Mouse (Mus musculus): ENCODE data around the gene Ccdc12.

The Ccdc12 gene

DNA sequence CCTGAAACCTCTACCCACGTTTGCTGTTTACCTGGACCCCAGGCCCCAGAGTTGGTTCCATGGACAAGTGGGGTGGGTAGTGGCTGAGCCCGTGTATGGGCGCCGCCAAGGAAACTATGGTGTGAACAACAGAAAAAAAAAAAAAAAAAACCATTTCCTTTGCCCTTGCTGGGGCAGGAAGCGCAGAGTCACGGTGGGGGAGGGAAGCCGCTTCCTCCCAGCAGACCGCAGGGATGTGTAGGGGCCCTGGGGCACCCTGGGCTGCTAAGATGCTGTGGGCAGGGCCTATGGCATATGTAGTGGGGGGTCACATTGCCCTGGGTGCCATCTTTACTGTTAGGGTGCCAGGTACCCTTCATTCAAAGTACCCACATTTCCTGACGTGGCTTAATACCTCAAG lies 11.1 kb upstream of the Ccdc12 start:
- no peak for DNase-seq (ENCODE audit: low spot score in 2 of 2)

DNA sequence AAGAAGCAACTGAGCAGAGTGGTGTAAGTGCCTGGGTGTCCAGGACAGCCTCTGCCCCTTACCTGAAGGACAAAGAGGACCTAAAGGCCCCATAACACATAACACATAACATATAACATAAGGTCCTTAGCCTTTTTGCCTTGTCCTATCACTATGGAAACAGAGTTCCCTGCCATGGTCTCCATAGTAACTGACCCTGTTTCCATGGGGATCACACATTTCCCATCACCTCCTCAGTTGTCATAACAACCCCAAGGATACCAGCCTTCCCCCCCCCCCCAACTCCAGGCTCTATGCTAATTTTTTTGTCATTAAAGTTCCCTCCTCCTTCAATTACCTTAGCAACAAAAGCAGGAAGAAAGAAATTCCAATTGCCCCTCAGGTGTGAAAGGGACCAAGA lies 6.5 kb upstream of the Ccdc12 start:
- DNase-seq (ENCODE audit: low spot score in 2 of 2): no peak

DNA sequence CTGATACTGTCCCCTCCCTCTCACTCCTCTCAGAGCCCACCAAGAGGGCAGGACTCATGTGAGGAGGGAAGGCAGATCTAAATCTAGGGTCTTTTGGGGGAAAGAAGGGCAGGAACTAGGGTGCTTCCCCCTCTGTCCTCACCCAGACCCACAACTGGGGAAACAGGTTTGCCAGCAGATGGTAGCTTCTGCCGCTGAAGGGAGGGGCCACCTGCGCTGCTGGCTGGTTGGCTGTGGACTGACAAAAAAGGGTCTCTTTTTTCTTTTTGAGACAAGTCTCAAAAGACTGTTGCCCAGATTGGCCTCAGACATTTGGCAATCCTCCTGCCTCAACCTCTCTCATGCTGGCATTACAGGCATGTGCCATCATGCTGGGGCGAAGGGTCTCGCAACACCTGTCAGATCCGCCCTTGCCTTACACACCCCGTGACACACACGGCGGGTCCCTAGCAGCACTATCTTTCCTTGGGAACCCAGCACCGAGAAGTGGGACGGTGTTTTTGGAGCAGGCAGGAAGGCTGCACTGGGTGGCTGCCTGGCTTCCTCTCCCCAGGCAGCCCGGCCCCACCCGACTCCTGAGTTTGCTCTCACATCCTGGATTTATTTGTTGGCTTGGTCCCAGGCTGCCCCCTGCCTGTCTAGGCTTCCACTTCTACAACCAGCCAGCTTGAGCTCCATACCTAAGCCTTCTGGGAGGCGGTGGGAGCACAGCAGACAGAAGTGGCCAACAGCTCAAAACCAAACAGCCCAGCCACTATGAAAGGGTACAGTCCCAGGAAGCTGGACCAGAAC lies 4.2 kb upstream of the Ccdc12 start:
- no peak for DNase-seq (ENCODE audit: low spot score in 2 of 2)

DNA sequence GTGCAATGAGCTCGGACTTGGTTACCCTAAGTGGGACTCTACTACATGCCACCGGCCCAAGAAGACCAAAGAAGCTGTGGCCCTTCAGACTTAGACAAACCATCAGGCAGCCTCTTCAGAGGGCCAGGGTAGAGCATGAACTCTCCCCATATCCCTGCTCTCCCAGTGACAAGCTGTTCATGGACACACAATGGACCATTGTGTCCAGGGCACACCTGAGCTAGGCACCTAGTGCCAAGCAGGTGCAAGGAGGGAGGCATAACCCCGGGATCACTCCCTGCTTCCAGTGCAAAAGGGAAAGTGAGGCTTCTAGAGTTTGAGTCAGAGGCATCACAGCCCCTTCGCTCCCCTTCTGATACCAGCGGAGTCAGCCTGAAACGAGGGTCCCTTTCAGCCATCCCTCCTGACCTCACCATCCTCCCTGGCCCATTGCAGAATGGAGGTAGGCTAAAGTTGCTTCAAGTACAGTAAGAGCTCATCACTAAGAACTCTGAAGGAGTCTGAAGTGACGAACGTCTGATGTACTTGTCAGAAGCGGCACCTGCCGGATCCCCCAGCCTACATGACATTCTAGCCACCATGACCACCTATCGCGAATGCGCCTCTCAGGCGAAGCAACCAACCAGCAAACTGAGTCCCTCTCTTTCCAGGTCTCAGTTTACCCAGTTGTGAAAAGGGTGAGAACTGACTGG lies 3.2 kb upstream of the Ccdc12 start:
- no peak for DNase-seq (ENCODE audit: low spot score in 2 of 2)

DNA sequence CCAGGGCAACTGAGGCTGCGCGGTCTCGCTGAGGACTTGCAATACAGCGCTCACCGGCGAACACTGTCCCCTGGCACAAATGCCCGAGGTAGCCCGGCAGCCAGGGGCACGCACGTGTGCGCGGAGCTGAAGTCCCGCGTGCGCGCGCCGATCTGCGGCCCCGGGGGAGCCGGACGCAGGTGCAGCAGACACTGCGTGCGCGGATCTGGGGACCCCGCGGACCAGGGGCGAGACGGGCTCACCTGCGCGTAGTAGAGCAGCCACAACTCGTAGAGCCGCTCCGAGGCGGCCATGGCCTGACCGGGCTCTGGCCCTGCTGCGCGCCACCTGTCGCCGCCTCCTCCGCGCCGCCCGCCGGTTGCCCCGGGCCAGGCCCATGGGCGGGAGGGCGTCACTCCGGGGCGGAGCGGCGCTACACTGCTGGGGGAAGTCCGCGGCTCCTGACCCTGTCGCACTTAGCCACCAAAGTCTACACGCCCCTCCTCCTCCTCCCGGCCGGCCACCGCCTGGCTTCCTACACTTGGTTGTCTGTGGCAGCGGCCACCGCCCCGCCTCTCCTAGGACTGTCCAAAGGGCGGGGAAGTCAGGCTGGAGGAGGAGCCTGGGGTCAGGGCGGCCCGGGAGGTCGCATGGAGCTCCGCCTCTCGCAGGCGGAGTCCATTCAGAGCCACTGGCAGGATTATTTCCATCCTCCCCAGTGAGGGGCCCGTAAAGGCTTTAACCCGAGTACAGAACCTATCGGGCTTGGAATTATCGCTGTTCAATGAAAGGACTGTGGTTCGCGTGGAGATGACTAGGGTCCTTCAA lies 2.4 kb upstream of the Ccdc12 start, which contains the start of gene Nbeal2:
Nbeal2 (minus strand) TSS at position 507 of the 807 bp plus-strand sequence.
- peak; percentile 74 to 76 for DNase-seq (ENCODE audit: low spot score in 2 of 2)

DNA sequence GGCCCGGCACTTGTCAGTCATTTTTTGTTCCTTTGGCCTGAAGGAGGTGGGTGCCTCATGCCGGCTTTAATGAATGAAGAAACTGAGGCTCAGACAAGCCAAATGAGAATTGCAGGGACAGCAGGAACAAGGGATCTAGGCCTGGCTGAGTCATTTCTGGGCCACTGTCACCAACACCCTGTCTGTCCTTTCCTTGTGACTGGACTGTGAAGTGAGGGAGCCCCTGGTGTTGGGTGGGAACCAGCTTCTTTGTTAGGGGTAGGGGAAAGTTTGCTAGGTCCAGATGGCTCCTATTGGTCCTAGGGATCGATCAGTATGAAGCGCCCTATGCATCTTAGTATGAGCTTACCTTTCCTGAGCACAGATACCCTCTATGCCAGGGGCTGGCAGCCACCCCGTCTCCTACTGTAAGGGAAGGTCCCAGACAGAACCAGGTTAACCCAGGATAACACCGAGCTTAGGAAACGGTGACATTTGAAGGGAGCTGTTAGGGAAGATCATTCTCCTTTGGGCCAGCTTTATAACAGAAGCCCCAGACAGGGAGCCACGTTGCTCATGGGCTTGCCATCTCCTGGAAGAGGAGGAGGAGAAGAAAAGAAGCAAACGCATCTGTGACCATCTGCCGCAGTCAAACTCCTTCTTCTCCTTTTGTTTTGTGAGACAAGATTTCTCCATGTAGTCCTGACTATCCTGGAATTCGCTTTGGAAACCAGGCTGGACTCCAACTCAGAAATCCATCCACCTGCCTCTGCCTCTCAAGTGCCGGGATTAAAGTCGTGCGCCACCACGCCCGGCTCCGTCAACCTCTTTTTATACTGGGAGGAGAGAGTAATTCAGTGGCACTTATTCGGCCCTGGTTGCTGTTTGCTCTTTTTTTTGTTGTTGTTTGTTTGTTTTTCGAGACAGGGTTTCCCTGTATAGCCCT lies 1.3 kb upstream of the Ccdc12 start:
- no peak for DNase-seq (ENCODE audit: low spot score in 2 of 2)

DNA sequence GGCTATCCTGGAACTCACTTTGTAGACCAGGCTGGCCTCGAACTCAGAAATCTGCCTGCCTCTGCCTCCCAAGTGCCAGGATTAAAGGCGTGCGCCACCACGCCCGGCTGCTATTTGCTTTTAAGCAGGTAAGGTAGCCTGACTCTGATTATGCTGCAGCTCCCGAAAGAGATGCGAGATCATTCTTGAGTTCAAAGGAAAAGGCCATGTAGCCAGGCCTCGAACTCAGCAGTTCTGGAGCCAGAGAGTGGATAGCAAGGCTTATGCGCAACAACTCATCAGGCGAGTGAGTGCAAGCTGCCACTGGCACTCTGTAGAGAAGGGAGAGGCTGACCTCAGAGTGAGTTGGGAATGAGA lies 674 bp upstream of the Ccdc12 start:
- DNase-seq (ENCODE audit: low spot score in 2 of 2): no peak

DNA sequence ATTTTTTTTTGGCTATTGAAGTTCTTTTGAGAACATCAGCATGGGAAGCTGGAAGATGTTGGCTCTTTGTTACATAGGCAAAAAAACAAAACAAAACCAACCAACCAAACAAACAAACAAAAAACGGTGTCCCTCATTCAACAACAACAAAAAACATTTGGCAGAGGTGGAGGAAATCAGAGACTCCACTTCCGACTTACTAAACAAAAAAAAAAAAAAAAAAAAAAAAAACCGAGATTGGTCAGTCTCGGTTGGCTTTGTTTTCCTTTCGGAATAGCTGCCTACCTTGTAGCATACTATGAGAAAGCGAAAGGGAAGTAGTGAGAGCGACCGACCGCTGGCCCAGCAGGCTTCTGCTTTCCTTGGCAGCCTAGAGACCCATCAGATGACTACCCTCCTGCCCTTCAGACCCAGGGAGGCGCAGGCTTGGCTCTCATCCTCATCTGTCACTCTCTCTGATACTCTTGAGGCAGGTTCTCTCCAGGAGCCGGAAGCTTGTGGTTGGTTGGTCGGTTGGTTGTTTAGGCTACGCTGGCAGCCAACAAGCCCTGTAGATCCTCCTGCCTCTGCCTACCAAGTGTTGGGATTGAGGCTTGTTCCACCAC lies 1.3 kb downstream of the Ccdc12 start:
- DNase-seq (ENCODE audit: low spot score in 2 of 2): no peak

DNA sequence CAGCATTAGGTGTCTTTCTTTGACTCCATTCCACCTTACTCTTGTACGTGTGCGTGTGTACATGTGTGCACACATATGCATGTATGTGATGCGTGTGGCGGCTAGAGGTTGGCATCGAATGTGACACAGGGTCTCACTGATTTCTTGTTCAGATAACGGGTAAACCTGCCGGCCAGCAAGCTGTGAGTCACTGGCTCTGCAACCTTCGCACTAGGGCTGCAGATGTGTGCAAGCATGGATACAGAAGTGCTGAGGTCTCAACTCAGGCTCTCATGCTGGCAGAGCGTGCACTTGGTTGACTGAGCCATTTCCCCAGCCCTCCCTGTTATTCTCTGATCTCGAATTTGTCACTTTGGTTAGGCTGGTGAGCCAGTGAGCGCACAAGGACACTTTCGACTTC lies 3.2 kb downstream of the Ccdc12 start:
- DNase-seq (ENCODE audit: low spot score in 2 of 2): no peak

DNA sequence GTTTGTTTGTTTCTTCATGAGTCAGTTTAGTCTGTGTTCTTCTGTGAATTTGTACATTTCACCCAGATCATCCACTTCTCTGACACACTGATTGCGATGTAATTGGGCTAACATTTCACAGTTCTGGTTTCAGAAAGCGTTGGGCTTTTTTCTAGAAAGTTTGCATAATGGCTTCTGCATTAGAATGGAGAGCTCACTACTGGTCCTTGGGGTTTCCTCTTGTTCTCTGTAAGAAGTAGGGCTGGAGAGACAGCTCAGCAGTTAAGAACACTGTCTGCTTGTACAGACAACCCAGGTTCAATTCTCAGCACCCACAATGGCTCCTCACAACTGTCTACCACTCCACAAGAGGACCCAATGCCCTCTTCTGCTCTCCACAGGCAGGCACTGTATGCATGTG lies 3.9 kb downstream of the Ccdc12 start:
- DNase-seq (ENCODE audit: low spot score in 2 of 2): no peak

DNA sequence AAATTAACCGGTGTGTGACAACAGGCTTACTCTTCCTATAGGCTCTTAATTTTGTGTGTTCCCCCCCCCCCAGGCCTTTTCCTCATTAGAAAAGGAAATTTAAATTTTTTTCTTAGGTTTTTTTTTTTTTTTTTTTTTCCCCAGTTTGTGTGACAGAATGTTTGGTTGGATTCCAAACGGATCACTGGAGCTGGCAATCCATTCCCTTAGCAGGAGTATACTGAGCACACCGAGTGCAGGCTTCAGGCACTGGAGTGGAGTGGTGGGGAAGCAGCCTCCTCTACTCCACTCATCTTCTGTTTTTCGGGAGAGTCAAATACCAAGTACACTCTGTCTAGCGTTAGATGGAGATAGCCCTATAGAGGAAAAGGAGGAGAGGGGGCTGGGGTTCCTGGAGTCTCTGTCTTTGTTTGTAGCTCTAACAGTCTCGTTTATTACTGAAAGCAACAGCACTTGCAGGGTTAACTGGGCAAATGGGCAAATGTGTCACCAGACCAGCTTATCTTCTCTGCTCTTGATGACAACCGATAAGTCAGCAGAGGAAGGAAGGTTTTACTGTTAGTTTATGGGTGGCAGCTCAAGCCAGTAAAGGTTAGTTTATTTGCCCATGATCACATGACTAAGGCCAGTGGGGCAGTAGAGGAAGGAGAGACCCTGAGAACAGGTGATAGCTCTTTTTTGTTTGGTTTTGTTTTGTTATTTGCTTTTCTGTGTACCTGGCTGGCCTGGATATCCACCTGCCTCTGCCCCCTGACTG lies 4.7 kb downstream of the Ccdc12 start:
- DNase-seq (ENCODE audit: low spot score in 2 of 2): no peak

DNA sequence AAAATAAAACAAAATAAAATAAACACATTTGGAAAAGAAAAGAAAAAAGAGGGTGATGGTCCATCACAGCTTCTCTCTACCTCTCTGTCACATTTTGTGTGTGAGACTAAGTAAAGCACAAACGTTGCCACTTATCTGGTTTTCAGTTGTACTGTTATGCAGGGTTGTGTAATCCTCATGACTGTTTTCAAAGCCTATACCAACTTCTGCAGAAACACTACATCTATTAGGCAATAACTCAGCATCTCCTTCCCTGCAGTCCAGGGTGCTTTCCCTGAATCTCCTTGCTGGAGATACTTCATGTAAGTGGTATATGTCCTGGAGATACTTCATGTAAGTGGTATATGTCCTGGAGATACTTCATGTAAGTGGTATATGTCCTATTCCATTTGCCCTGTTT lies 6.5 kb downstream of the Ccdc12 start:
- DNase-seq (ENCODE audit: low spot score in 2 of 2): no peak

DNA sequence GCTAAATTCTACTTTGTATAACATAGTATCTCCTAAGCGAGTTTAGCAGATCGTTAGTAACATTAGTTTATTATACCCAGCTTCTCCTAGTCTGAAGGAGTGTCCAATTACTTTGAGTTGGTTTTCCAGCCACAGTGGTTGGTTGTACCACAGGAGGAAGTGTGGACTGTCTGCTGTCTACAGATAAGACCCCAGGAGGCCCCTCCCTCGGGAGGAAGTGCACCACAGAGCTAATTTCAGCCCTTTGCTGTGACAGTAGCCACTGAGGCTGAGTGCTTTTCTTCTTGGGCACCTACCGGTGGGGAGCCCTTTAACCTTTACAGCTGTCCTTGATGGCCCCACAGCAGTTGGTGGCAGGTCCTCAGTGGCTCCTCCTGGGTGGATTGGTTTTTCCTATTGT lies 9.6 kb downstream of the Ccdc12 start:
- no peak for DNase-seq (ENCODE audit: low spot score in 2 of 2)

DNA sequence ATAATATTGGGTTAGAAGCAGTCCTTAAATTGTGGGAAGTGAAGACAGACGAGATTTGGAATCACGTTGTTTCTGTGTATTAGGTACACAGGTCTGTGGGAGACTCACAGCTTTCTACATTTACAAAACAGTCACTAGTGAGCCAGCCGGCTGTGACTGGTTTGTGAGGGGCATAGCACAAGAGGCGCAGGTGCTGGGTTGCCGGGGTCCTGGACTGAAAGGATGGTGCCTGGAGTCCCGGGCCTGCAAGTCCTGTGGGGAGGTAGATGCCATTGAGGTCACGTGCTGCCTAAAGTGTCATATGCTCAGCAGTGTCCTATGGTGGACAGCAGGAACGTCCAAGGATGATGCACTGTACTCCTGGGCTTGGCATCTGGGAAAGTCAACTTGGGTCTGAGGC lies 10.1 kb downstream of the Ccdc12 start:
- no peak for DNase-seq (ENCODE audit: low spot score in 2 of 2)

DNA sequence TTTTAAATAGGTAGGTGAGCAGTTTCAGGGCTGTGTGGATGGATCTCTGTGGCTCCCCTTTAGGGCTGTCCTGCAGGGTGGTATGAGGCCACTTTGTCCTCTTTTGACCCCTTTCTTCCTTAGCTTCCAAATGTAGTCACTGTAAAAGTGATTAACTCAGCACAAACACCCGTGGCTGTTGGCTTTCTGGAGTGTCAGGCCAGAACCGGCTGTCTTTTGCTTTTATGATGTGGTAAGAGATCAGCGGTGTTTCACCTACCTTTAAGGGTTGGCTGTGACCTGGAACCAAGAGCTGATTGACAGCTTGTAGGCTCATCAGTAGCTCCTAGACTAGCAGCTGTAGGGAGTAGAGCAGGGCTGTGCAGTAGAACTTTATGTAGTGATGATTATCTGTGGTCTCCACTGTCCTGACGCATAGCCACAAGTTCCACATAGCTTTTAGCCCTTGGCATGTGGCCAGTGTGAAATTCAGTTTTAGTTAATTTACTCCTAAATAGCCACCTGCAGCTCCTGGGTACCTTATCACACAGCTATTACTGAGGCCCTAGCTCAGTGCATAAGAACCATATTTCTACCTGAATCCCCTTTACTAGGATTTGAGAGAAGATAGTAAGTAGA lies 11.0 kb downstream of the Ccdc12 start:
- no peak for DNase-seq (ENCODE audit: low spot score in 2 of 2)

DNA sequence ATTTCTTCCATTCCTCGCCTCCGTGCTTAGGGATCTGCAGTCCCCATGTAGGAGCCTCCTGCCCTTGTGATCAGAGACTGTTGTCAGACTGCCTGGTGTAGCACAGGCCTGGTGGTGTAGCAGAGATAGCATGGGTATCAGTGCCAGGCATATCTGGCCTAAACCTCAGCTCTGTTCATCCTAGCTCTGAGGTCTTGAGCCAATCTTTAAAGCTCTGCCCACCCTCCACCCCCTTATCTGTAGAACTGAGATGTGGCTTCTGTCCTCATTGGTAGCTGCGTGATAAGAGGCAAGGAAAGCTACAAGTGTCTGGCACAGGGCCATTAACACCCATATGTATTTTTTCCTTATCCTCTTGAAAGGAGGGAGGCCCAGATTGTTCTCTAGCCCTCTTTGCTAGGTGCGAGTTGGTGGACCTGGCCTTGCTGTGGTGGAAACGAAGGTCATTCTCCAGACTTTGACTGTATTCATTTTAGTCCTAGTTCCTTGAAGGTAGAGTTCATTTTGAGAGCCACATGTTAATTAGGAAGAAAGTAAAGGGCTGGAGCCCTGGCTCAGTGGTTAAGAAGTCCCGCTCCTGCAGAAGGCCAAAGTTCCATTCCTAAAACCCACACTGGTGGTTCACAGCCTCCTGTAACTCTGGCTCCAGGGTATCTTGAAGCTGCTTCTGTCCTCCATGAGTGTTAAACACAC lies 12.4 kb downstream of the Ccdc12 start:
- DNase-seq (ENCODE audit: low spot score in 2 of 2): no peak

DNA sequence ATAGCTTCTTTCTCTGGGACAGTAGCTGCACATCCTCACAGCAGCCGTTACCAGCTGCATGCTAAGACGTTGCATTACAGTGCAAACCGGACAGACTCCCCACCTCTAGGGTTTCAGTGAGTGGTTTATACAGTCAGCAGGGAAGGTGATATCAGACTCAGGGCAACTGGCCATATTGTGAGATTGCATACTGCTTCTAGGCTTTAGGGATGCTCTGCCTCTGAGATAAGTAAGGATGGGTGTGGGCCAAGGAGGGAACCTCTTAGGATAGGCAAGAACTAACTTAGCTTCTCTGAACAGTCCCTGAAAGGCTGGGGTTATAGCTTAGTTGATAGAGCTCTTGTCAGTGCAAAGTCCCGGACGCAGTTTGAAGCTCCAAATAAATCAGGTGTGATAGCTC lies 13.5 kb downstream of the Ccdc12 start:
- no peak for DNase-seq (ENCODE audit: low spot score in 2 of 2)

DNA sequence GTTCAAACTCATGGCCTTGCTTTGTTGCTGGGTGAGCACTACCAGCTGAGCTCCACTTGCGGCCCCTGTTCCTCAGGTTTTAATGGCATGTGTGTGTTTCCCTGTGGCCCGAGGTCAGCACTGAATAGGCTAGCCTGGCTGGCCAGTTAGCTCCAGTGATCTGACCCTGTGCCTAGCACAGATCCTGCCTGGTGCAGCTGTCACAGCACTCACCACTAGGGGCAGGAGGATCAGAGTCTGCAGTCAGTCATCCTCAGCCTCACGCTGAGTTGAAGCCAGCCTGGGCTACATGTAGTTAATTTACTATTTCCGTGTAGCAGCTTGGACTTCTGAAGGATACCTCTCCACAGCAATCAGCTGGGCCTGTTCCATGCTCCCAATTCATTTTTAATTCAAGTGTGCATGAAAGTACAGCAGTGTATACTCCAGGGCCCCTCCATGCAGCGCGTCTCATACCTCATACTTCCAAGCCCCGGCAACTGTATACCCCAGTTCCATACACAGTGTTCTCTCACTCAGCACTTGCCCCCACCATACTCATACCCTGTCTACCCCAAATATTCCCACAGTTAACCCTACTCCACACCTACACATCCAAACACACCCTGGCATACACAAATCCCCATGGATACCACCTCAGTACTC lies 16.3 kb downstream of the Ccdc12 start:
- DNase-seq (ENCODE audit: low spot score in 2 of 2): no peak
